Mouse (Mus musculus) olfactory bulb, adult 2 months (tissue): ENCODE measurements around the gene Gsta4.

Source experiments
- CTCF ChIP-seq: fragments of 200-500 bp; IDR thresholded peaks from 2 replicates; pipeline ENCODE4 v1.5.1; 2012; ENCODE audit warnings: low read depth, mild to moderate bottlenecking, low read length, moderate library complexity; ENCODE audit not compliant: insufficient read depth
- POLR2A ChIP-seq: fragments of 200-500 bp; IDR thresholded peaks from 2 replicates; pipeline ENCODE4 v1.6.1; 2012; ENCODE audit warnings: mild to moderate bottlenecking, low read depth, low read length, moderate library complexity; ENCODE audit not compliant: insufficient read depth

DNA sequence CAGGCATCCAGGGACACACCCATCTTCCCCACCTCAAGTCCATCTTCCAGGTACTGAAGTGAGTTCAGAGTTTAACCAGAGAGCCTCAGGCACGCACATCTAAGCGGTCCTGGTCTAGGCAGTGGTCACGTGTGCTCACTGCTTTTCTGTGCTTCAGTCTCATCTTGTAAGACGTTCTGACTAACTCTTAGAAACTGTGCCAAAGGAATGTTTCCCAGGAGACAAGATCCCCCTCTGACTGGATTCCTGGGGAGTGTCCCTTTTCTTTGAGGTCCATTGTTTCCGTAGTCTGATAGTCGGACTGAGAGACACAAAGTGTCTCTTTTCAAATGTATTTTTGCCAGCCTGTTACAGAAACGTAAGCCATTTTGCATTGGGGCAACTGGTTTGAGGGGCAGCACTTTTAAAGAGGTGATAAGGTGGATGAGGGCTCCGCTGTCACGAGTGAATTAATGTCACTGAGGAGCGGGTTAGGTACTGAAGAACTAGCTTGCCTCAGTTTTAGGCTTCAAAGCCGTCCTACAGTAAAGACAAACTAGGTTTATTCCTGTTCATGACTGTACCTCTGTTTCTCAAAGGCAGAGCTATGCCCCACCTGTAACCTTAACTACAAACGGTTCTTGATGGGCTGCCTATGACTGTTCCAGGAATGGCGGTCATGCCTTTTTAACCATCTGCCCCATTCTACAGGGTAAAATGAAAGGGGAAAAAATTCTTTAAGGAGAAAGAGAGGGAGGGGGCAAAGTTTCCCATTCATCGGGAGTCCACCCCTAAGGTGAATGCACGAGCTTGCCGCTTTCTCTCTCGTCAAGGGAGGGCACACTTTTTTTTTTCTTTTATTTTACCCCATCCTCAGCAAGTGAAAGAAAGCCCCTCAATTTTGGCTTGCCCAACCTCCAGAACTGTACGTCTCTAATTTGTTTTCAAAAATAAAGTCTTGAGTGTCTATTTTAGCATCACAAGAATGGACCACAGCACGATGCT is 8.4 kb downstream of the Gsta4 start:
- TF ChIP-seq CTCF = no peak
- no peak for TF ChIP-seq POLR2A
